Comparison of ENCODE assay signal across 13 mouse cellular contexts in genomic region chr3:157208966-157209365, GRCm38 (mm10).
DNase-seq lines count a peak whose midpoint lies in the region; ATAC-seq lines count a peak whose summit lies in the region.
"Had no signal": no experiment of that assay in that cellular context is flagged by ENCODE, and none has a peak within 500 bp of the region (broad histone marks: within the 10 kb centered on the region; RNA-seq: fewer than 3 reads in every experiment).

No protein-coding gene starts in this region.

- no peaks in the 10 kb centered on the region for H3K27me3 ChIP-seq in midbrain, embryonic 15.5 days (replicated peaks)
- H3K27me3 ChIP-seq: heart, embryonic 15.5 days; limb, embryonic 13.5 days; stomach, embryonic 15.5 days had no signal

- peak; percentile 18 to 35 for DNase-seq in frontal cortex, postnatal 10 days (ENCODE audit: low spot score in 2 of 2)
- no peak for DNase-seq in frontal cortex, postnatal 25 days (ENCODE audit: low spot score in 2 of 2)
- peak; percentile 41 for DNase-seq in layer of hippocampus, adult 11-12 months (ENCODE audit: low spot score)
- no peak for DNase-seq in layer of hippocampus, adult 9-10 months (ENCODE audit: low spot score)
- peak; percentile 99 for DNase-seq in cerebellum, adult 9-11 months
- DNase-seq in left cerebral cortex, postnatal 36 days (ENCODE audit: low spot score in 2 of 2) = no peak
- DNase-seq: lung, postnatal 4 days had no signal

- WGBS in midbrain, embryonic 15.5 days = 16% methylated on average over 1 of the region's 1 CpGs

- H3K9ac ChIP-seq in midbrain, embryonic 15.5 days = no peak overlapping the region
- H3K9ac ChIP-seq: heart, embryonic 15.5 days; limb, embryonic 13.5 days; stomach, embryonic 15.5 days had no signal

- H3K4me3 ChIP-seq in midbrain, embryonic 15.5 days = no peak overlapping the region
- H3K4me3 ChIP-seq: heart, embryonic 15.5 days; limb, embryonic 13.5 days; stomach, embryonic 15.5 days had no signal

- H3K36me3 ChIP-seq in midbrain, embryonic 15.5 days (replicated peaks) = no peaks in the 10 kb centered on the region
- H3K36me3 ChIP-seq: heart, embryonic 15.5 days; limb, embryonic 13.5 days; stomach, embryonic 15.5 days had no signal

- intact Hi-C loops in left cerebral cortex, postnatal 36 days (cut with DNase I) = no loop called here

- H3K27ac ChIP-seq in midbrain, embryonic 15.5 days = no peak overlapping the region
- H3K27ac ChIP-seq: heart, embryonic 15.5 days; limb, embryonic 13.5 days; stomach, embryonic 15.5 days had no signal

- peak; percentile 76 for ATAC-seq in midbrain, embryonic 15.5 days (replicated peaks)
- no peak for ATAC-seq in erythroid progenitor cell, adult 5-6 weeks (replicated peaks; ENCODE audit: low FRiP score, poor library complexity, severe bottlenecking)
- ATAC-seq: activated CD4-positive, CD25-positive, alpha-beta regulatory T cell, adult 4 months had no signal

- H3K4me2 ChIP-seq in midbrain, embryonic 15.5 days = no peak overlapping the region
- H3K4me2 ChIP-seq: heart, embryonic 15.5 days; limb, embryonic 13.5 days; stomach, embryonic 15.5 days had no signal

- no peaks in the 10 kb centered on the region for H3K4me1 ChIP-seq in midbrain, embryonic 15.5 days
- H3K4me1 ChIP-seq: heart, embryonic 15.5 days; limb, embryonic 13.5 days; stomach, embryonic 15.5 days had no signal

- H3K9me3 ChIP-seq in midbrain, embryonic 15.5 days = no peaks in the 10 kb centered on the region
- H3K9me3 ChIP-seq: heart, embryonic 15.5 days; limb, embryonic 13.5 days; stomach, embryonic 15.5 days had no signal

Comparison
In these comparisons a context has a peak if more than half of its experiments do, and no peak if none do; other contexts are left out.
1. DNase-seq: peak in frontal cortex, postnatal 10 days (2 of 2), layer of hippocampus, adult 11-12 months (single experiment) and cerebellum, adult 9-11 months (single experiment); none in frontal cortex, postnatal 25 days (0 of 2), layer of hippocampus, adult 9-10 months (single experiment) and left cerebral cortex, postnatal 36 days (0 of 2).